Mouse (Mus musculus): ENCODE data around the gene Tnk2.

The Tnk2 gene

DNA sequence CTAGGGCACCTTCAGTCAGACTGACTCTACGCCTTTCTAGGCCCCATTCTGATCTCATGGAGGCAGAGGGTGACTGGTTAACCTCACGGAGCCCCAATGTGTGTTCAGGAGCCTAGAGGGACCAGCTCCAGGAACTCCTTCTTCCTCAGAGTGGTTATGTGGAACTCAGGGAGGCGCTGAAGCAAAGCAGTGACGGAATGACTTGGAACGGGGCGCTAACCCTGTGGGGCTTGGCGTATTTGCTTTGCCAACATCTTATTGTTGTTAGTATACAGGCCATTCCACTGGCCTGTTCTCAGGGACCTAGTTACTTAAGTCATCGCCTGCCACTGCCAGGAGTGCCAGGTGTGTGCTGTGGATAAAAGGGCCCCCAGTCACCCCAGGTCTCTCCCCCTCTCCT lies 65.4 kb downstream of the Tnk2 start:
- DNase-seq (ENCODE audit: extremely low read depth, low read depth) = no peak

GRCm38 (mm10) chr16:32710426-32711070 lies 66.9 kb downstream of the Tnk2 start:
- DNase-seq (ENCODE audit: extremely low read depth, low read depth) = no peak

GRCm38 (mm10) chr16:32712202-32712601 lies 68.5 kb downstream of the Tnk2 start:
- DNase-seq (ENCODE audit: extremely low read depth, low read depth) = no peak

DNA sequence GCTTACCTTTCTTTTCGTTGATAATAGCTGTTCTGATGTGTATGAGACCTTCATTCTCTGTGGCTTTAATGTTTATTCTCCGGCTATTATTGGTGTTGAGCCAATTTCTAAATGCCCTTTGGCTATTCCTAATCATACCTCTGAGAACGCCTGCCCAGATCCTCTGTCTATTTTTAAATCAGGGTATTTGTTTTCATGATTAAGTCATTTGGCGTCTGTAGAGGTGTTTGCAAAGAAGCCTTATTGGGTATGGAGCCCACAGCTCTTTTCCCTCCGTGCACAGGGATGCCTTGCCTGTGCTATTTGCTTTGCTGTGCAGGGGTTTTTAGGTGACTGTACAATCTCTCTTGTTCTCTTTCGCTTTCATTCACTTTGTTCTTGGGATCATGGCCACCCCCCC lies 69.9 kb downstream of the Tnk2 start:
- DNase-seq (ENCODE audit: extremely low read depth, low read depth) = no peak

DNA sequence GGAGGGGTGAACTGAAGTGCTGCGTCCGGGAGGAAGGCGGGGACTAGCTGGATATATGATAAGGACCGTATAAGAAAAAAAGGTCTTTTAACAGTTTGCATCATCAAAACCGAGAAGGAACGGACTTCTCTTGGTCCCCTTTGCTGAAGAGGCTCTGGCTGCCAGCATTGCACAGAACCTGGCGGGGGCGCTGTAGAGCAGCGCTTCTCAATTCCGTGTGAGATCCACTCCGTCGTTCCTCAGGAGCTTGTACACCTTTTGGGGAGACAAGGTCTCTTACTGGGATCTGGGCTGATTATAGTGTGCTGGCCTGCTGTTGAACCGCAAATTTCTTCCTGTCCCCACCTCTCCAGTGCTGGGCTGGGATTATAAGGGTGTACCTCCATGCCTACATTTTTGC lies 71.7 kb downstream of the Tnk2 start:
- DNase-seq (ENCODE audit: extremely low read depth, low read depth) = peak; percentile 61

DNA sequence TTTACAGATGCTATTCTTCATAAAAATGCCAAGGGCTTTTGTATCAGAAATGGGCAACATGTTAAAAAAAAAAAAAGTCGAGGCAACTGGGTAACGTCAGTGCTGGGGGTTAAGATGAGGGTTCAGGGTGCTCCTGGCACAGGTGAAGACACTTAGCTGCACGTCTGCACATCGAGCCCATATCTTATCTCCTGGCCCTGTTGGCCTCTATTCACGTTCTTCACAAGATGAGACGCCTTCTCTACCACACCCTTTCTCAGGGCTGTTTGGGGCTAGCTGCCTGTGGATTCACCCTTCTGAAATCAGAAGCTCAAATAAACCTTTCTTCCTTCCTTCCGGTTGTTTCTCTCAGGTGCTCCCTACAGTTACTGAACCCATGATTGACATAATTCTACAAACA lies 79.5 kb downstream of the Tnk2 start:
- no peak for DNase-seq (ENCODE audit: extremely low read depth, low read depth)

DNA sequence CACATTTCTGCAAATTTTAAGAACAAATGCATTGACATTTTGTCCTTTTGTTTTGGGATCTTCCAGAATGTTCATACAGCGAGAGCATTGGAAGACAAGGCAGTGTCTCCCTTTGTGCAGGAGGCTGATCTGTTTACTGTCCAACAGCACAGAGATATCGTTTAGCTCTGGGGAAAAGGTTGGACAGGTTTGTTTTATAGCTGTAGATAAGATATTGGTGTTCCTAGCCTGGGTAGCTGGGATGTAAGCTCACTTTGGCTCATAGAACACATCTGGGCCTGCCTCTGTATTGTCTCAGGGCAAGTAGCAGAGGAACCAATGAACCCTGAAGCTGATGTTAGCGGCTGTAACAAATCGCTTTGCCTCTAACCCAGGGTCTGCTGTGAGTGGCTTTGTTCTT lies 80.1 kb downstream of the Tnk2 start:
- DNase-seq (ENCODE audit: extremely low read depth, low read depth) = no peak

DNA sequence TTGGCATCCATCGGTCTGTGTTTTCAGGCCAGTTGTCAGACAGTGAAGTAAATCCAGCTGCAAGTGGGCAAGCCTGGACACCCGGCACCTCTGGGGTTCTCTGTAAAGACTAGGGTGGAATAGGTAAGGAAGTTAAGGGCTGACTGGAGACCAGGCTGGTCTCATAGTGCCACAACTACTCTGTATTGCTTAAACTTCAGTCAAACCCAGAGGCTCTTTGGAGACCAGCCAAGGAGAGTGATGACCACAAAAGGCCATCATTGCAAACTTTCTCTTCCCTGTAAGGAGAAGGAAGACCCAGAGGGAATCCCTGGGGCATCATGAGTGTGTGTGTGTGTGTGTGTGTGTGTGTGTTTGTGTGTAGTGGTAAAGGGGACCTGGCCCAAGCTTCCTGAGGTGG lies 80.6 kb downstream of the Tnk2 start:
- DNase-seq (ENCODE audit: extremely low read depth, low read depth) = no peak

DNA sequence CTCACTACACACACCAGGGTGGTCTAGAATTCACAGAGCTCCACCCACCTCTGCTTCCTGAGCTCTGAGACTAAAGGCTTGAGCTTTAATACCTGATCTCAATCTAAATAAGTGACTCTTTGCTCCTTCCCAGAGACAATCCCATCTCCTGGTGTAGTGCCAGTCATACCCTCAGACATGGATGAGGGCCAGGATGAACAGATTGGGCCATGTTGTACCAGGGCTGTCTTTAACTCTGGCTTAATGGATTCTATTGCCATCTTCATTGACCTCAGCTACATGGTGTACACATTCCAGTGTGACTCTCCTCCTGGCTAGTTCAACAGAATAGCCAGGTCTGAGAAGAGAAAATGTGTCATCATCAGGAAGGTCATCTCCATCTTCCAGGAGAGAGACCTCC lies 82.8 kb downstream of the Tnk2 start:
- no peak for DNase-seq (ENCODE audit: extremely low read depth, low read depth)

DNA sequence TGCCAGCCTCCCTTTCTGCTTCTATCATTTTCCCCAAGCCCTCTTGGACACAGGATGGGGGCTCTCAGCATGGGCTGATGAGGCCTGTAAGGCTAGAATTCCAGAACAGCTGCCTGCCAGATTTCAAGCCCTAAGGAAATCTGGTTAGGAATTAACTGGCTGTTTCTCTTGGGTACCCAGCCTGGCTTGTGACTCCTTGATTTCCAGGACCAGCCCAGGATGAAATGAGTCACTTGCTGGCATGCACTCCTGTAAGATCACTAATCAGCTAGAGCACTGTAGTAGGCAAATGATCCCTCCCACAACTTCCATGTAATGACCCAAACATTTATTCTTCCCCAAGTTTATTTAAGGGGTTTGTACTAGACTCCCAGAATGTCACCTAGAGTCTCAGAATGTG lies 84.6 kb downstream of the Tnk2 start:
- no peak for DNase-seq (ENCODE audit: extremely low read depth, low read depth)

DNA sequence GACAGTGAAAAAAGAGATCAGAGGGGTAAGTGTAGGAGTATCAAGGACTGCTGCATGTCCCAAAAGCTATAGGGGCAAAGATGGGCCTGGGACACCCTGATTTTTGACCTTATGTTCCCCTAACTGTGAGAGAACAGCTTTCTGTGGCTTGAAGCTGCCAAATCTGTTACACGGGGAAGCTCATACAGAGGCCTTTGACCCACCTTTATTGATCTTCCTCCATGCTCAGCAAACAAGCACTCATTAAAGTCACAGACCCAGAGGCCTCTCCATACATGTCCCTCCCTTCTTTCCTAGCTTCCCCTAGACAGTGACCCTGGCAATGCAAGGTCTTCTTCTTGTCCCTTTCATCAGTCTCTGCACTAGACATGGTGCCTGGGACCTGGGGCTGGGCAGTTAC lies 85.1 kb downstream of the Tnk2 start:
- DNase-seq (ENCODE audit: extremely low read depth, low read depth) = no peak
